Mouse (Mus musculus) kidney, adult 18-20 months (tissue): ENCODE data around the gene Syn2.

Experiments used
- DNase-seq: peaks from one replicate; pipeline ENCODE4 v3.0.0; 2021

Syn2 gene

DNA sequence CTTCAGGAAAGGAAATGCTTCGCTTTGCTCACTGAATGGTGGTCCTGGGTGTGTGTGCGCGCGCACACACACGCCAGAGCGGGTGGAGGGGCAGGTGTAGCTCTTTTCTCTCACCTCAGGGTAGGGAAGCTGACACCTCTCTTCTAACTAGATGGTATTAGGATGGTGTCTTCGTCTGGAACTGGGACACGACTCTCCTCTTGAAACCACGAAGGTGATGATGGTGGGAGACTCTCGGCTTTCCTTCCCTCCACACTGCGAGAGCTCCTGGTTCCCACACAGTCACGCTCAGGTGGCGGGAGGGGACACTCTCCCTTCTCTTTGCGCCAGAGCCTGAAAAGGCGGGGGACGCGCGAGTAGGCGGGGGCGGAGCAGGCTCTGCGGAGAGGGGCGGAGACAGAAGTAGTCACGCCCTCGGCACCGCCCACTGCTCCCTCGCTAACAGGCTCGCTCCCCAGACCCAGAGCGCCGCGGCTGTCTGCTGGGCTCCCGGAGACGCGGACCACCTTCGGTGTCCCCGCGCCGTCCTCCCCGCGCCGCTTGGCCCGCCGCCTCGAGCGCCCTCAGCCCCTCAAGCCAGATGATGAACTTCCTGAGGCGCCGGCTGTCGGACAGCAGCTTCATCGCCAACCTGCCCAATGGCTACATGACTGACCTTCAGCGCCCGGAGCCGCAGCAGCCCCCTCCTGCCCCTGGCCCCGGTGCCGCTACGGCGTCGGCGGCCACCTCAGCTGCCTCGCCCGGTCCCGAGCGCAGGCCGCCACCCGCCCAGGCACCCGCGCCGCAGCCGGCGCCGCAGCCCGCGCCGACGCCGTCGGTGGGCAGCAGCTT lies at the start of gene Syn2:
Gene Syn2, plus strand, starts transcription at position 402 of the 831 bp plus-strand sequence.
- DNase-seq, result peak; percentile 79

DNA sequence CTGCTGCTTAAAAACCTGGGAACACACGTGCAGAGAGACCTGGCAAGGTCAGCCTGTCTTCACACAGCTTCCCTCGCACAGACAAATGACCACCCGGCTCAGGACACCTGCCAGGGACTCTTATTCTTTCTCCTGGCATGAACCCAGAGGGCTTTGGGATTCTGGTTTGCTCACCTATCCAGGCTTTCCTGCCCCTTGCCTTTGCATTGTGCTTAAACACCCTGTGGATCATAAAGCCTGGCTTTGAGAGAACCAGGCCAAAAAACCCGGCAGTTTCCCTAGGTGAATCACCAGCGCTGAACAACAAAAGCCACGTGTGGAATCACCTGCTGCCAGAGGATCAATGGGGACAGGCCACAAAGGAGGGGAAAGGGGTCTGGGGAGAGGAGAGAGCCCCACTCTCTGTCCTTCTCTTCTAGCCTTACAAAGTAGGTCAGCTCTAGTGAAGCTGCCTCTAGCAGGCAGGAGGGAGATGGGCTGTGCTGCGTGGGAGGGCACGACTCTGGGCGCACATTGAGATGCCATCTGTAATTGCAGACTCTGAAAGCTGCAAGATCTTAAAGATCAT lies 49.3 kb upstream of the Syn2 start:
- DNase-seq, result no peak

DNA sequence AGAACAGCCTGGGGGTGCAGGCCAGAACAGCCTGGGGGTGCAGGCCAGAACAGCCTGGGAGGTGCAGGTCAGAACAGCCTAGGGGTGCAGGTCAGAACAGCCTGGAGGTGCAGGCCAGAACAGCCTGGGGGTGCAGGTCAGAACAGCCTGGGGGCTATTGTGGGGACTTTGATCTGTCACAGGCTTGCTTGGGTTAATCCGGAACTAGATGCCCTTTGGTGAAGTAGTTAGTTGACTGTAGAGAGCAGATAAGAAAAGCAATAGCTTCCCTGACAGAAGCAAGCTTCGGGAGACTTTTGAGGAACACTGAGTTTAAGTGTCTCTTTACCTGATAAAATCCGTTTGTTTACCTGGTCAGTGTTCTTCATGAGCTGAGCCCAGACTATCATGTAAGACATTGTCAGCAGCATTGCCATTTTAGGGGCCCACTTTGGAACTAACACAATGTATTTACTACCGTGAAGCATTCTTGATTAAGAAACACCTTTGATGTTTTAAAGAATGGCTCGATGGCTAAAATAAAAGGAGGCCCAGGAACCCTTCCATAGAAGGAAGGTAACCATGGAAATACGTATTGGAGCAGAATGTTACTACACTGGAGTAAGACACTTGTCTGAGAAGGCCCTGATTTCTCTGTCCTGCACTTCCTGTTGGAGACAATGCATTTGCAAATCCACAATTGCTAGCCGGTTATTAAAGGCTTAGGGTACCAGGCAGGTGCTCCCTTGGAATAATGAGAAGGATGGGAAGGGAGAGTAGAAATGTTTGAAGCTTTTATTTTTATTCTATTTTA lies 46.2 kb upstream of the Syn2 start:
- no peak for DNase-seq

DNA sequence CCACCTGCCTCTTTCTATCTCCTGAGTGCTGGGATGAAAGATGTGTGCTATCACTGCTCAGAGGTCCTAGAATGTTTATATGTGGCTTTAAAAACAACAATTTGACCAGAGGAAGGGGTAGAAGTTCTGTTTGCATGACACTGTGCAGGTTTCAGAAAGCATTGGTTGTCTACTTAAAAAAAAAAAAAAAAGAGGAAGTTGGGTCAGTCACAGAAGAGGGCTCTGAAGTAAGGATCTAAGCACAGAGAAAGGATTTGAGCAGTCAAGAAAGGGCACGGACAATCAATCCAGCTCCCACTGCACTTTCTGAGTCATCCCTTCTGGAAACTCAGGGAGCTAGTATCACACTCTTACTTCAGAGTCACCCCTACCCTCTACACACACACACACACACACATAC lies 43.0 kb upstream of the Syn2 start:
- no peak for DNase-seq

DNA sequence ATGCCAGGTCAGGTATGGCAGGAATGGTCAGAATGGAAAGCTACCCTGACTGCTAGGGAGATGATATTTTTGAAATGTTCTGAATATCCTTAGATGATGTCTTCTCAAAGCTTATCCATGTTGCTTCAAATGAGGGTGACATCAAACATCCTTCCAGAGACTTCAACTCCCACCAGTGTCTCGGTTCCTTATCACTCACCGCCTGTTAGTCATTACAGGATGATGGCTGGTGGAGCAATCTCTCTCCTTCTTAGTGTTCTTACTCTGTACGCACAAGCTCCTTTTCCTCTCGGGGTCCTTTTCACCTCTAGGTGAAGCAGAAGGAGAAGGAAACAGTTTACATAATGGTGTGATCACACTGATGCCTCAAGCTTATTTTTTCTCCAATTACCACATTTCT lies 32.2 kb upstream of the Syn2 start:
- DNase-seq, result no peak

DNA sequence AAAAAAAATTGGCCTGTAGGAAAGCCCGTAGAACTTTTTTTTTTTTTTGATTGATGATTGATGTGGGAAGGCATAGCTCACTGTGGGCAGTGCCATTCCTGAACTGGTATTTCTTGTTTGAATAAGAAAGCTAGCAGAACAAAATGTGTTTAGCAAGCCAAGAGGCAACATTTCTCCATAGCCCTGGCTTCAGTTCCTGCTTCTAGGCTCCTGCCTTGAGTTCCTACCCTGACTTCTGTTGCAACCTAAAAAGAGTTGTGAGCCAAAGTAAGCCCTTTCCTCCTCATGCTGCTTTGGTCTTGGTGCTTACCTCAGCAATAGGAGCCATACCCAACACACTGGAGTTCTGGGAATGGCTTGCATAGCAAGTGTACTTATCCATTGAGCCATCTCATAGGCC lies 23.3 kb upstream of the Syn2 start:
- no peak for DNase-seq

DNA sequence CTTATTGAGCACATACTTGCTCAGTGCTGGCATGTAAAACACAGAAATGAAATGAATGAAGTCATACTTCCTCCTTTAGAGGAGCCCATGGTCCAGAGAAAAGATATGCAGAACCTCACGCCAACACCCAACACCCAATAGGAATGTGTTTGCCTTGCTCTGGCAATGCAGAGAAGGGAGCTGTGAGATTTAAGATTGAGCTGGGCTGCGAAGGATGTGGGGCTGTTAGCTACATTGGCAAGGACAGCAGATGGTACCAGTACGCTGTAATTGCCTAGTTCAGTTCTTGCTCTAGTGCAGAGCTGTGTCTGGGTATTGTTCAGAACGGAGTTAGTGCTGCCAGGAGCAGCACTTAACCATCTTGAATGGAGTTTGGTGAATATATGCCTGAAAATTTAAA lies 12.5 kb upstream of the Syn2 start:
- DNase-seq, result no peak

DNA sequence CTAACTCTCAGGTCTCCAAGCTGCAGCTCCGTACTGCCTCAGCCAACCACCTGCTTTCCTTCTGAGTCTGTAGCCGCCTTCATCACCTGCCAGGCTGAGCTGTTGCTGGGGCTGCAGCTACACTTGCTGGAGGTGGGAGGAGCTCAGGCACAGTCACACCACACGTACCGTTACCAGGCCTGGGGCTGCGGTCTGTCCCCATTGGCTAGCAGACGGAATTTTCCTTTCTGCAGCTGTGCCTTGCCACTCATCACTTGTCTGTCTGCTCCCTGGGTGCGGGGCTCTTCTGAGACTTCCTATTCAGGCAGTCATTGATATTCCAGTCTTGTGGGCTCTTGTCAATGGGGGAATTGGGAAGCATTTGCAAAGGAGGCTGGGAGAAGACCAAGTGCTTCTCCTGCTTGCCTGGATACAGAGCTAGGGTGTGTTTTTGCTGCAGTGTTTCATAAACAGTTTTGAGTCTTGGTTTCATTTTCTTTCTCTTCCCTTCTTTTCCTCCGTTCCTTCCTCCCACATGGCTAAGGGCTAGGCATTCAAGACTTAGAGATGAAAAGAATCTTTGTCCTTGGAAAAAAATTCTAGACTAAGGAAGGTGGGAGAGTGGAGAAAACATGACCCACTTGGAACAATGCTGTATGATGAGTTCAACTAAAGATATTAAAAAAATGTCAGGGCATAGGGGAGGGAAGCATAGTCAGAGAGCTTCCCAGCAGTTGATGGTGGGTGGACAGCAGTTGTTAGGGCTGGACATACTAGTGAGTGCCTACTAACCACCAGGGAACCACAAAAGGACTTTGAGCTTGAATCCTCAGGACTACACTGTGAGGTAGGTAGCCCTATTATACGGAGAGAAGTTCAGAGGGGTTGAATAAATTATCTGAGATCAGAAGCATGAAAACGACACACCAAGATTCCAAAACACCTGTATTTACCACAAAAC lies 11.2 kb upstream of the Syn2 start:
- no peak for DNase-seq

DNA sequence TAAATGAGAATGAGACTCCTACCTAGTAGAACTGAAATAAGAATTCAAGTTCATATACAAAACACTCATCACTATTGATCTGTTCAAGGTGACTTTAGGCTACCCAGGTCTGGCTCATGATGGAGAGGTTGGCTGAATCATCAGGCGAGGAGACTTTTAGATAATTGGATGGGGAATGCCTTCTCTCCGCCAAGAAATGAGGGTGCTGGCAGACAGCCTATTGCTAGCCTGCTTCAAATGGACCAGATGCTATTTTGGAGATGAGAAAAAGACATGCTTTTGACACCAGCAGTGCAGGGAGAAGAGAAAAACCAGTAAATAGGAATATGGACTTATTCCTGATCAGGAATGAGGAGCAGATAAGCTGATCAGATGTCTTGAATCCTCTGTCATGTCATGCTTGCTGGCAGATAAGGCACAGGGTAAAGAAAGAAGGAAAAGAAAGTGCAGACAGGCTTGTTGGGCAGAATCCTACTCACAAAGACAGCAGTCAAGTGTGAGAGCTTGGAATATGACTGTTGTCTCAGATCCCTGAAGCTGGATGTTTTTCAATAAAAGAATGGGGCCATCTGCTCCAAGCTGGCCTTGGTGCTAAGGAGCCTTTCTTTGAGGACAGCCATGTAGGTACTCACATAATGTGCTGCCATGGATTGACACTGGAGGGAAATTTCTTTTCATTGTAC lies 9.9 kb upstream of the Syn2 start:
- DNase-seq, result no peak

DNA sequence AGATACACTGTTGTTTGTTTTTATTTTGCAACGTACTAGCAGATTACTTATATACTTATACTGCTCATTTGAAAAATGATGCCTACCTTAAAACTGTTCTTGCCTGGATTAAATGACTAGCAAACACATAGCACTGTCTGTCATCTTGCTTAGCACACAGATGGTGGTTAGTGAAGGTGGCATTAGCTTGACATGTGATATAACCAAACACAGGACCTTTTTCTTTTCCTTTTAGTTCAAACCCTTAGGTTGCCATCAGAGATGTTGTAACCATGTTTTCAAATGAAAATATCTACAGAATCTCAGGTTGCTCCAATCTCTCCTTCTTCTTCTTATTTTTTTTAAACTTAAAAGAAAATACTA lies 9.4 kb upstream of the Syn2 start:
- DNase-seq, result no peak

DNA sequence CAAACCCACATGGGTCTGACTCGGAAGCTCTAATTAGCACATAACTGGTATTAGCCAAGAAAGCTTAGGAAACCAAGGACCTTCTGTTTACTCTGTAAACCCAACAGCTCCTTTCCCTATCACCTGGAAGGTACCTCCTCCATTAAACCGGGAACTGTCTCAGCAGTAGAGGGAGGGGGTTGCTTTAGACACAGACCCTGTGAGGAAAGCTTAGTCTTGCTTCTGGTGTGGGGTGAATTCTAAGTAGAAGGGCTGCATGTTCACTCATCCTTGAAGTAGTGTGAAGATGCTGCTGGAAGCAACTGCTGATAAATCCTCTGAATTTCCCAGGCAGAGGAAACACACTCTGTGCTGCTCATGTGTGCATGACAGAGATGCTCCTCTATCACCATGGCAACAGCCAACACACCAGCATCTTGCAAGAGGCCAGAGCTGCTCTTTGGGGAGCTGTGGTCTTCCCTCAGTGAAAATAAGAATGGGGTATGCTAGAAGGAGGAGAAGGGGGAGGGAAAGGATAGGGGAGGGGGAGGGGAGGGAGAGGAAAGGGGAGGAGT lies 8.4 kb upstream of the Syn2 start:
- no peak for DNase-seq

DNA sequence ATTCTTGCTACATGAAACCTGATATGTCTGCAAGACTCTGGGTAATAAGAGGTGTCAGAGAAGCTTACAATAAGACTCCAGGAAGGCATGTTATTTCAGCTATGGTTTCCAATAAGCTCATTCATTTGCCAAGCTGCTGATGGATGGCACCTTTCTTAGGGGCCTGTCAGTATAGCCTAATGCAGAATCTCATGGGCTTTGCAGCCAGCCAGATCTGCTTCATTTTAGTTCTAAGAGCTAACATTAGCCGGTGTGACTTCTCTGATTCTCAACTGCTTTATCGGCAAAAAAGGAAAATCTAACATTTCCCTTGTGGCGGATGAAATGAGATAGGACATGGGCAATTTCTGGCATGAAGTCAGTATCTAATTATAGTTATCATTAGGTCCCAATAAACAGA lies 7.9 kb upstream of the Syn2 start:
- no peak for DNase-seq

DNA sequence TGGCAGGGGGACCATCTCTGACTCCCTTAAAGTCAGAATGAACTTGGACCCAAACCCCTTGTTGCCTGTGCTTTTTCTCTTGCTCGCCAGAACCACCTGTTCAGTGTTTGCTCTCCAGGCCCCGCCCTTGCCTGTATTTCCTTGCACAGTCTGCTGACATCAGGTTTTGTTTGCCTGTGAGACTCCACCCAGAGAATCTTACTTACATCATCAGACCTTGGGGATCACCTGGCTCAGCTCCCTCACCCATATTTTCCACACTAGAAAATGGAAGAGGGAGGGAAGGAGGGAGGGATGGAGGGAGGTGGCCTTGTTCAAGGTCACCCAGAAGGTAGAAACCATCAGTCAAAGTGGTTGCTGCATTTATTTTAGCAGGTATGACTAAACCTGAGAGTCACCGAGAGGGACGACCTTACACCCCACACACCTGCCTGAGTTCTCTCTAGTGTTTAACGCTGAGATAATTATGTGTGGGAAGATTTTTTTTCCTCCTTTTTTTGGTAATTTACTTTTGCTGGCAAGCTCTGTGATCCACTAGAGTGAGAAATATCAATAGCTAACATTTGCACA lies 7.4 kb upstream of the Syn2 start:
- DNase-seq, result no peak

DNA sequence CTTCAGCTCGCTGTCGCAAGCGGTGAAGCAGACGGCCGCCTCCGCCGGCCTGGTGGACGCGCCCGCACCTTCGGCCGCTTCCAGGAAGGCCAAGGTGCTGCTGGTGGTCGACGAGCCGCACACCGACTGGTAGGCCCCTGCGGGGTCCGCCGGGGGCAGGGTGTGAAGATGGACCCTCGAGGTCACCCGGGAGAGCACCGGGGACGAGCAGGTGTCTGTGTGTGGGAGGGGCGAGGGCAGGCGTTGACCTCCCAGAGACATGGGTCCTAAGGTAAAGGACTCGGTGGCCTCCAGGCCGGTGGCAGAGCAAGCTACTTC lies 589 bp downstream of the Syn2 start:
- DNase-seq, result no peak

DNA sequence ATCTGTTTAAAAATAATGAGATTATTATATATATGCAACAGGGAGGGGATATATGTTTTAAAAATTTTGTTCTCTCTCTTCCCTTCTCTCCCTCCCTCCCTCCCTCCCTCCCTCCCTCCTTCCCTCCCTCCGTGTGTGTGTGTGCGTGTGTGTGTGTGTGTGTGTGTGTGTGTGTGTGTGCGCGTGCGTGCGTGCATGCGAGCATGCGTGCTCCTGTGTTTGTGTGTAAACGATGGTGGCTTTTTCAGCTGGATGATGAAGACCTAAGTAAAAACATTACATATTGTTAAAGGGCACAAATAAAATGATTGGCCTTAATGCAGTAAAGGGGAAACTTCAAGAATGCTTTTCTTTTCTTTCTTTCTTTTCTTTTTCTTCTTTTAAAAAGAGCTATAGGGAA lies 1.5 kb downstream of the Syn2 start:
- DNase-seq, result no peak

DNA sequence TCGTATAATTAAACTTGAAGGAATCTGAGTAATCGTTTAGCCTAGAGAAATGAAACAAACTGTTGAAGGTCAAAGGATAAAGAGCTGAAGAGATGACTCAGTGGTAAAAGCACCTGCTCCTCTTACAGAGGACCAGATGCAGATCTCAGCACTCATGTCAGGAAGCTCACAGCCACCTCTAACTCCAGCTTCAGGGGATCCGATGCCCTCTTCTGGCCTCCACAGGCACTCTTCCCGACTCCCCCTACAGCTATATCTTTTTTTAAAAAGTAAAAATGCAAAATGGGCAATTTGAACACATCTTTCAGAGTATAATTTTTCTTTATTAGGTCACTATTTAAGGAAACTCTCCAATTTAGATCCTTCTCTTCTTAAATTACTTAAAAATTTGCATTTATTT lies 6.7 kb downstream of the Syn2 start:
- no peak for DNase-seq

DNA sequence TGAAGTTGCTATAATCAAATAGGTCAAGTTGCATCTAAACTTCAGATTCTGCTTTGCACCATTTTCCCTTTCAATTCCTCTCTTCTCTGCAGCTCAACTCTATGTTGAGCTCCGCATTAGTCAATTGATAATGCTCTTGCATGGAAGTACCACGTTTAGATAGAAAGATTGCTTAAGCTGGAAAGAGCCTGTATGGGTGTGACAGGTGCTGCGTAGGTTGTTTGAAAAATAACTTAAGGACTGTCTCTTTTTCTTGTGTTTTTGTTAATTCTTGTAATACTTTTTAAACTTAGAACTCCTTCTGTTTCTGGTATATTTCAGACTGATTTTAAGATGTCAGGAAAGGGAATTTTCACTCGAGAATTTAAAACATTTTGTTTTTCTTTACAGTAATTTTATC lies 26.5 kb downstream of the Syn2 start:
- DNase-seq, result no peak

DNA sequence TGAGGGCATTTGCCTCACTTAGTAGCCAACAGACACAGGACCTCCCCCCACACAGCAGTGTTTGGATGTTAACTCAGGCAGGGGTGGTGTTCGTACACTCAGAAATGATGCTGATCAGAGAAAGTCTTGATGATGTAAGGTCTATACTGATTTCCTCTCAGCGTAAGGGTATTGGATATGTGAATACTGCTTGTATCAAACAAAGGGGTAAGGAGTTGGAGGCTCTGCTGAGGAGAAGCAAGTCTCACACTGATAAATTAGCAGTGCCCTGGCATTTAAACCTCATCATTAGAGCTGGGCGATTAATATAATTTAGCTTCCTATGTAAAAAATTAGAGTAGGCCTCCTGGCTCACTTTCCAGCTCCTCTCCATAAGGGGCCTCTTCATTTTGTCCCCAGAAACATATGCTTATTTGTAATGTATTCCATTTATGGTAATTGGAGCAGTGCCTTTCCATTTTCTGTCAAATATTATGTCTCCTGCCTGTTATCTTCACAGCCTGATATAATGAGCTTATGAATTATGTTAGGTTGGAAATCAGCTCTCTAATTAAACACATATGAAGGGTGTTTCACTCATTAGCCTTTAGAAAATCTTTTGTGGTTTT lies 31.3 kb downstream of the Syn2 start:
- DNase-seq, result no peak

DNA sequence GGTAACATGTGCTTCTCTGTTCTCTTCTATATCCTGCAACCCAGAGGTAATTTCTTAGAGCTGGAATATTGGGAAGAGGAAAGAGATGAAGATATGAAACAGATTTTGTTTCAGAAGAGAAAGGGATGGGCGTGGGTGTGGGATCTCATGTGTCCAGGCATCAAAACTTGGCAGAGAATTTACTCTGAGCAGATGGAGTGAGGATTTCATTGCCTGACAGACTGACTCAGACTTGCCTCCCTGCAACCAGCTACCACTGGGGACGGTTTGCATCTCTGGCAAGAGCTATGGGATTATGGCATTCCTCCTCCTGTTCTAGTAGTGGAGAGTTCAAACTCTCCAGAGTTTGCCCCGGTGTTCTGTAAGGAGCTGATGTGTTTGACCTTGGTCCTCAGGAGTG lies 34.2 kb downstream of the Syn2 start:
- DNase-seq, result no peak

DNA sequence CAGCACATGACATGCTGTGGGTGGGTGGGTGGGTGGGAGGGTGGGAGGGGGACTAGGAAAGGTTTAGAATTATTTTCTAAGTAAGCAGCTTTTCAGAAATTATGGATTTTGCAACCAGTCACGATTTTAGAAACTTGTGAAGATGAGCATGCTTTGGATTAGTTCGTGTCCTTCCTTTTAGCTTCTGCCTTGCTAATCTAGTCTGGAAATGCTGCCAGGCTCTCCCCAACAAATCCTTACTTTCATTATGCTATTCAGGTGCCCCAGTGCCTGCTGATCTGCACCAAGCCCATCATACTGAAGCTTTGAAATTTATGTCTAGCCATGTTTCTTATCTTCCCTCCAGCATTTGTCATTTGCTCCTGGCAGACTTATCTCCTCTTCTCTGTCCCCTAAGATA lies 34.8 kb downstream of the Syn2 start:
- DNase-seq, result no peak

DNA sequence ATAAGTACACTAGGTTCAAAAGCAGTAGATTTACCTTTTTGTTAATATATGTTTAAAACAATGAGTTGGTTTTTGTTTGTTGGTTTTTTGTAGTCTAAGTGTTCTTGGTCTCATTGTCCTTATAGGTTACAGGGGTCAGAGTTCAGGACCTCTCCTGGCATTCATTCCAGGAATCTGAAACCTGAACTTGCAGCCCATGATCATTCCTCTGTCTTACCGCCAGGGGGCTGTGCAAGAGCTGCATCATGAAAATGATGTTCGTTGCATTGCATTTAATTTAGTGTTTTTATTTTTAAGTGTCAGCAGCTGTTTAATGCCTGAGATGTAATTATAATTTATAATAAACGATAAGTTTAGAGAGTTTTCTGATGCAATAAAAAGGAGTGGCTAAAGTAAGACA lies 40.1 kb downstream of the Syn2 start:
- no peak for DNase-seq

DNA sequence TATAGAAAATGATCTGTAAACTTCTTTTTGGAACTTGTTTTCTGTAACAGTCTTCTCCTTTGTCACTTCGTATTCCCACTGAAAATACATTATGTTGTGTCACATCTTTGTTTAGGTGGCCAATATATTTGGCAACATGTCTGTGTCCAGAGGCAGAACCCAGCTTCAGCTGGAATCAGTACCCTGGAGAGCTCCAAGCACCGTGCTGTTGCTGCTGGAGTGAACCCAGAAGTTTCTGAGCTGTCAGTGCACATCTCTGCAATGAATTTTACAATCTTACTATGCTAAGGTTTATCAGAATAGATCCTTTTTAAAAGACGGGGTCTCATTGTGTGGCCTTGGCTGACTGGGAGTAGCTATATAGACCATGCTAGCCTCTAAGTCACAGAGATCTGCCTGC lies 44.1 kb downstream of the Syn2 start:
- peak; percentile 11 for DNase-seq
